Mouse (Mus musculus) ovary, adult 10 weeks (tissue): ENCODE data around the gene Dnaic2. TPM values are rescaled to one million over a fixed set of nuclear protein-coding genes. Genes with fewer than 3 reads are reported as not detected.

Experiments
- polyA plus RNA-seq: library from polyadenylated mRNA; stranded (reverse); fragments of 350-450 nt; fragmentation: Illumina TruSeq; extraction: RNeasy Lipid Tissue Mini Kit (QIAGEN cat#74804); gene quantifications from one replicate; pipeline ENCODE4 v1.2.3, GENCODE M21; 2014

Dnaic2 gene
- 1.5 TPM for polyA plus RNA-seq

DNA sequence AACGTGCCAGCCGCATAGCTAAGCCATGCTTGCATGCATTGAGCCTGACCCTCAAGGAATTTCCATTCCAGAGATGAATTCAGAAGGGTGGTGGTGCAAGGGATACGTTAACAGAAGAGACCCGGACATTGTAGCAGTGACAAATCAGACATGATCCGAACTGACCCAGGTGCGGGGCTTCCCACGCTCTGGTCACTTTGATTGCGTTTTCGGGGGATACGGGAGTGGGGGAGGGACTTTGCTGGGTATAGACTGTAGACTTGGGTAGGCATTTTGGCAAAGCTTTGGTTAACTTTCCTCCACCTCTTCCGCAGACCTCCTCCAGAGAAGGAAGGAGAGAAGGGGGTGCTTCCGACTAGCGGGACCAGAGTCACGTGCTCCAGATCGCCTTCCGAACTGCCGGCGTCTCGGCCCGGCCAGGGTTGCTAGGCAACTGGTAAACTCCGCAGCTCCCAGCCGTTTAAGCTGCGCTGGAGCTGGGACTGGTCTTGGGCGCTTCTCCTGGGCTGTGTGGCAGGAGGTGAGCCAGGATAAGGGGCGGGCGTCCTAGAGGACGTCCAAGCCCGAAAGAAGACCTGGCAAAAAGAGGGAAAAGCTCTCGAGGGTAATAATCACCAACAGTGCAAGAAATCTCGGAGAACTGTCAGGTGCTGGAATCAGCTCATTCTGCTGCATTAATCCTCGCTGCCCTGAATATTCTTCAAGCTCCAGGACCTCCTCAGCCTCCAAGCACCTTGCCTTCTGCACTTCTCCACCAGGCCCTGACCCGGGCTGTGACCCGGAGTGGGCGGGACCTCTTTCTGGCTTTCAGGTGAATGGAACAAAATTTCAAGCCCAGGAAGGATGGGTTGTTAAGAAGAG lies at the start of gene Dnaic2:
TSS of gene Dnaic2 (plus strand) at position 444 of the 861 bp plus-strand sequence.

DNA sequence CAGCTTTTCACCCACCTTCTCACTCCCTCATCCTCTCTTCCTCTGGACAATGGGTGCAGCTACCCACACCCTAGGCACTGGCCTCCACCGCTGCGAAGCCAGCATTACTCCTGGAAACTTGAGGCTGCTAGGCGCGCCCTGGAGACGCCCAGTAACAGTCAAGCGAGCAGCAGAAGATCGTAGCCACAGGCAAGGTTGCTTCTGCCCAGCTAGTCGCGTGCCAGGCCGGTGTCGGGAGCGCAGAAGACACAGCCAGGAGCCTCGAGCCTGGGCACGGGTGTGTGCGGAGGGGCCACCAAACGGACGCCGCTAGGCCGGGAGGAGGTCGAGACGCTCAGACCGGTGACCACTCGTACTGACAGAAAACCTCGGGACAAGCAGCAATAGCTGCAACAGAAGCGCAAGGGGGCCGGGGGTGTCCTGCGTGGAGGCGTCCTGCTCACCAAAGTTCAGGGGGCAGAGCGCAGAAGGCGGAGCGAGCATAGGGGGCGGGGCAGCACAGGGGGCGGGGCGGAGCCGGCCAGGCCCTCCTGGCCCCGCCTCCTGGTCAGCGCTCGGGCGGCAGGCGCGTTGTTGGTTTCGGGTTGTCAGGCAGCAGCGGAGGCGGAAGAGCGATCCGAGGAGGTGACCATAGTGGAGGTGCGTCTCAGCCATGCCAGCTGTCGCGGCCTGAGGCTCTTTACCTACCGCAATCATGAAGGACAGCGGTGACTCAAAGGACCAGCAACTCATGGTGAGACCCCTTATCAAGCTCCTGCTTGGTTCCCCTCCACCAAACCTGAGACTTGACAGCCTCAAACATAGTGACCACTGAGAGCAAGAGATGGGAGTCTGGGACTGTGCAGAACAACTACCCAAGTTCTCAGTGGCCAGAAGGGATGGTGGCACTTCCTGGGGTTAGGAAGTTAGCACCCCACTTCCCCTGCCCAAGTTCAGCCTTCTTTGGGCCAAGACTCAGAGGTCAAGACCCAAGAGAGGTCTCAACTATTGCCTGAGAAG lies 37.9 kb downstream of the Dnaic2 start, which contains the start of gene Kif19a:
TSS of gene Kif19a (plus strand) at position 569 of the 999 bp plus-strand sequence.

DNA sequence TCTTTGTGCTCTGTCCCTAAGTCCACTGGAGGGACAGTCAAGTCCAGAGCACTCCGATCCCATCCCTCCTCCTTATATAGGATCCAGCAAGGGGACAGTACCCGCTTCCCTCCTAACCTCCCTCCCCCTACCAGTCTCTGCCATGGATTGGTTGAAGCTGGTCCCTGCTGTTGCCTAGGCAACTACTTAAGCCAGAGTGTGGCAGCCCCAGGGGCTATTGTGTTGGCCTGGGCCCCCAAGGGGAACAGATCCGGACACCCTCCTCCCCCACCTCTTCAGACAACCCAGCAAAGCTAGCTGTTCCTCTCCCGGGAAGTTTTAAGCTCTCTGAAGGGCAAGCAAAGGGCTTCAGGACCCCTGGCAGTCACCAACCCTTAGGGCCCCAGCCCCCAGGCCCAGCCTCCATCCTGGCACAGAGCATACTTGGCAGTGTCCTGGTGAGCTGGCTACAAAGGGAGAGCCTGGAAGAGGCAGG lies 68.7 kb downstream of the Dnaic2 start, which contains the start of gene Btbd17:
TSS of gene Btbd17 (minus strand) at position 98 of the 475 bp plus-strand sequence.

DNA sequence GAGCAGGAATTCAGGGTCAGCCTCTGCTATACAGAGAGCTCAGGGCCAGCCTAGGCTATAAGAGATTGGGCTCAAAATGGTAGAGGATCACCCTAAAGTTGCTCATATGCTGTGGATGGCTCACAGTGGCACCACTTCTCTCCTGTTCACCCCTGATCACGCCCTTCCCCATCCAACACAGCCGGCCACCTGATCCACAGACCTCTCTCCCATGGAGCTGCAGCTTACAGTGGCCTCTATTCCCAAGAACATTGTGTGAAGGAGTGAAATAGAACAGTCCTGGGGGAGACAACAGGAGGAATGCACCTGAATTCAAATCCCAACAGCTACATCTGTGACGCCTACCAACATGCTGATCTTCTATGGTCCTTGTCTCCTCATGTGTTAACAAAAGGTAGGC lies 71.4 kb downstream of the Dnaic2 start, which contains the start of gene Gpr142:
TSS of gene Gpr142 (plus strand) at position 301 of the 400 bp plus-strand sequence.

Other genes starting within 250 kb of the Dnaic2 start
- 238 TPM for gene Rpl38, start 58.9 kb upstream of the Dnaic2 start, polyA plus RNA-seq
- 3.2 TPM for gene Ttyh2, start 52.0 kb upstream of the Dnaic2 start, polyA plus RNA-seq
- gene Kif19a, start 38.0 kb downstream of the Dnaic2 start, polyA plus RNA-seq, result not detected
- not detected for gene Btbd17, start 68.5 kb downstream of the Dnaic2 start, polyA plus RNA-seq
- not detected for gene Gpr142, start 71.5 kb downstream of the Dnaic2 start, polyA plus RNA-seq
- 2.5 TPM for gene Gprc5c, start 123.7 kb downstream of the Dnaic2 start, polyA plus RNA-seq
- 9.1 TPM for gene Cd300a, start 162.6 kb downstream of the Dnaic2 start, polyA plus RNA-seq
- 2.9 TPM for gene Cd300lb, start 207.0 kb downstream of the Dnaic2 start, polyA plus RNA-seq
- gene Cd300c, start 241.7 kb downstream of the Dnaic2 start, polyA plus RNA-seq, result not detected